Mouse (Mus musculus) kidney, adult 2 months (tissue): ENCODE data around the gene Tmcc3.

Source experiments
- CTCF ChIP-seq: fragments of 200-500 bp; conservative IDR thresholded peaks from 2 replicates; pipeline ENCODE4 v1.5.1; 2011; ENCODE audit warnings: low read depth, mild to moderate bottlenecking, control low read depth, low read length, moderate library complexity, mixed read lengths; ENCODE audit not compliant: insufficient read depth, insufficient read length
- POLR2A ChIP-seq: fragments of 200-500 bp; IDR thresholded peaks from one replicate; pipeline ENCODE4 v1.6.1; 2011; ENCODE audit warnings: low read depth, low read length, control low read depth

GRCm38 (mm10) chr10:94445192-94445591, 133.4 kb downstream of the Tmcc3 start:
- TF ChIP-seq CTCF (no peak), POLR2A (no peak)
